Comparison of ENCODE assay signal across 19 mouse cellular contexts in genomic region chr13:6600626-6601025, GRCm38 (mm10).
"Had no signal": no experiment of that assay in that cellular context is flagged by ENCODE, and none has a peak within 500 bp of the region (broad histone marks: within the 10 kb centered on the region; RNA-seq: fewer than 3 reads in every experiment).

No protein-coding gene starts in this region.

- H3K4me3 ChIP-seq: midbrain, embryonic 10.5 days; midbrain, embryonic 12.5 days; myocyte; neural tube, embryonic 13.5 days; neural tube, embryonic 15.5 days; stomach, embryonic 15.5 days had no signal

- H3K9ac ChIP-seq: lung, embryonic 14.5 days; midbrain, embryonic 12.5 days; neural tube, embryonic 13.5 days; neural tube, embryonic 15.5 days; stomach, embryonic 15.5 days had no signal

- DNase-seq: lung, adult 18-20 months; lung, embryonic 14.5 days; lung, postnatal 10 days; lung, postnatal 4 days; midbrain, embryonic 14.5 days; retina, postnatal 1 day; right cerebral cortex, adult 18-20 months; right cerebral cortex, postnatal 14 days; thymus, adult 2 months; thymus, postnatal 25 days; thymus, postnatal 4 days had no signal

- H3K4me2 ChIP-seq: lung, embryonic 14.5 days; midbrain, embryonic 12.5 days; neural tube, embryonic 13.5 days; neural tube, embryonic 15.5 days; stomach, embryonic 15.5 days had no signal

- ATAC-seq: midbrain, embryonic 16.5 days had no signal

- H3K27me3 ChIP-seq: midbrain, embryonic 12.5 days; neural tube, embryonic 13.5 days; neural tube, embryonic 15.5 days; stomach, embryonic 15.5 days had no signal

- H3K9me3 ChIP-seq: midbrain, embryonic 10.5 days; midbrain, embryonic 12.5 days; neural tube, embryonic 13.5 days; neural tube, embryonic 15.5 days; stomach, embryonic 15.5 days had no signal

- H3K27ac ChIP-seq: midbrain, embryonic 10.5 days; midbrain, embryonic 12.5 days; neural tube, embryonic 13.5 days; neural tube, embryonic 15.5 days; stomach, embryonic 15.5 days; stomach, postnatal 0 days had no signal

- H3K4me1 ChIP-seq: midbrain, embryonic 10.5 days; midbrain, embryonic 12.5 days; neural tube, embryonic 13.5 days; neural tube, embryonic 15.5 days; stomach, embryonic 15.5 days had no signal

- H3K36me3 ChIP-seq: midbrain, embryonic 10.5 days; midbrain, embryonic 12.5 days; stomach, embryonic 15.5 days had no signal
